Mouse (Mus musculus): ENCODE data around the gene Spry1.

DNA sequence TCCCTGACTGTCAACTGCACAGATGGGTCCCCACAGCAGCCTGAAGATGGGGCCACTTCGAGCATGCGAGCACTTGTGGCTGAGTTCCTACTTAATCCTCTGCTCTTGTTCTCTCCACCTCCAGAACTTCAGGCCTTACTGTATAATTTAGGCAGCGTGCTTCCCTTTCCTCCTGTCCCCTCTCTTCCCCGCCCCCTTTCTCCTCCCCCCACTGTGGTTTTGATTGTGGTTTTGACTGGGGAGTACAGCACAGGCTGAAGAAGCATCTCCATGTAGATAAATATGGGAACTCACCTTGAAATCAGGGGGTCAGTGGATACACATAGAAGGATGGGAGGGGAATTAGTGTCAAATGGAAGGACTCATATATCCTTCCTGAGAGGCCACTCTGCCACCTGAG is 53.2 kb downstream of the Spry1 start:
- TF ChIP-seq POLR2A (IDR thresholded peaks at IDR 0.05; ENCODE audit: low read depth, low read length), result no peak
- TF ChIP-seq MAX (IDR thresholded peaks at IDR 0.05; ENCODE audit: low read length), result no peak
- TF ChIP-seq CTCF (conservative IDR thresholded peaks at IDR 0.05 in 1 of 2, IDR thresholded peaks at IDR 0.05 in 1 of 2; ENCODE audit: low read depth in 2 of 2, low read length in 2 of 2), result no peak
- TF ChIP-seq PAX5 (IDR thresholded peaks at IDR 0.05; ENCODE audit: low read length), result no peak

All from CH12.LX (cell line).